Mouse (Mus musculus) liver, embryonic 15.5 days (tissue): ENCODE measurements around the gene Dnaaf3. TPM values are rescaled to one million over a fixed set of nuclear protein-coding genes. Genes with fewer than 3 reads are reported as not detected.
"Not testable (repeated sequence)": the region's sequence is repeated elsewhere in the genome, so short reads cannot be mapped to it uniquely, and the experiment has no call there.

Experiments
- ATAC-seq: fragments of 200-750 bp; cut with Nextera tagmentation; 2 replicates; pipeline ENCODE4 v1.8.0; 2017; ENCODE audit warnings: moderate number of reproducible peaks, mild to moderate bottlenecking, moderate library complexity; ENCODE audit not compliant: insufficient read depth
- H3K27ac ChIP-seq: fragments of 300-500 bp; sonication (generic); replicated peaks from 2 replicates; pipeline ENCODE4 v1.5.1; 2015; ENCODE audit warnings: mild to moderate bottlenecking, inconsistent platforms
- H3K27me3 ChIP-seq: fragments of 300-500 bp; sonication (generic); 2 replicates; pipeline ENCODE4 v1.6.1; 2015; ENCODE audit warnings: mild to moderate bottlenecking, inconsistent platforms
- H3K36me3 ChIP-seq: fragments of 300-500 bp; sonication (generic); replicated peaks from 2 replicates; pipeline ENCODE4 v1.6.1; 2015; ENCODE audit warnings: moderate library complexity, mild to moderate bottlenecking, inconsistent platforms
- H3K4me1 ChIP-seq: fragments of 300-500 bp; sonication (generic); replicated peaks from 2 replicates; pipeline ENCODE4 v1.6.1; 2015; ENCODE audit warnings: inconsistent platforms
- H3K4me2 ChIP-seq: fragments of 300-500 bp; sonication (generic); 2 replicates; pipeline ENCODE4 v1.6.1; 2015; ENCODE audit warnings: moderate library complexity, mild to moderate bottlenecking, inconsistent platforms
- H3K4me3 ChIP-seq: fragments of 300-500 bp; sonication (generic); replicated peaks from 2 replicates; pipeline ENCODE4 v1.5.1; 2015; ENCODE audit warnings: mild to moderate bottlenecking, inconsistent platforms
- H3K9ac ChIP-seq: fragments of 300-500 bp; sonication (generic); 2 replicates; pipeline ENCODE4 v1.6.1; 2015; ENCODE audit warnings: moderate library complexity, mild to moderate bottlenecking, inconsistent platforms
- H3K9me3 ChIP-seq: fragments of 300-500 bp; sonication (generic); replicated peaks from 2 replicates; pipeline ENCODE4 v1.6.1; 2016; ENCODE audit warnings: inconsistent platforms
- WGBS: fragments of 180-500 bp; shearing (Covaris S2); methylation state at CpG from one replicate; pipeline ENCODE4 v1.1.7; 2015; ENCODE audit warnings: mixed read lengths; ENCODE audit not compliant: insufficient replicate concordance; 5-methylcytosine and 5-hydroxymethylcytosine counted together
- polyA plus RNA-seq: library from polyadenylated mRNA; unstranded; fragments of >200 nt; fragmentation: Nextera tagmentation; extraction: Ambion mirVana; gene quantifications from 2 replicates; pipeline ENCODE4 v1.2.1, GENCODE M21; 2015

Dnaaf3 gene
- polyA plus RNA-seq, 1 experiment from 2014 or later = 0.26 TPM

DNA sequence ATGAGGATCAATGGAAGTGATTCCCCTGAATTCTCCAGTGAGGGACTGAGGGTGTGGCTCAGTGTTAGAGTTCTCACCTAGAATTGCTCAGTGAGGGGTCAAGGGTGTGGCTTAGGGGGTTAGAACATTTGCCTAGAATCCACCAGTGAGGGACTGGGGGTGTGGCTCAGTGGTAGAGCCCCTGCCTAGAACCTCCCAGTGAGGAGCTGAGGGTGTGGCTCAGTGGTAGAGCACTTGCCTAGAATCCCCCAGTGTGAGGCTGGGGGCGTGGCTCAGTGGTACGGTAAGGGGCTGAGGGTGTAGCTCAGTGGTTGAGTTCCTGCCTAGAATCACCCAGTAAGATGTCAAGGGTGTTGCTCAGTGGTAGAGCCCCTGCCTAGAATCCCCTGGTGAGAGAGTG lies 6.8 kb upstream of the Dnaaf3 start:
- Histone ChIP-seq H3K27ac (no peak overlapping the region), H3K27me3 (peaks cover 15% of the 10 kb centered on the region; the same call in 1 of the 2 replicates), H3K9ac (no peak overlapping the region), H3K4me1 (no peaks in the 10 kb centered on the region), H3K4me3 (no peak overlapping the region), H3K4me2 (no peak overlapping the region), H3K9me3 (no peaks in the 10 kb centered on the region), H3K36me3 (no peaks in the 10 kb centered on the region)
- no peak for ATAC-seq
- 47% methylated on average over 2 of the region's 2 CpGs for WGBS

DNA sequence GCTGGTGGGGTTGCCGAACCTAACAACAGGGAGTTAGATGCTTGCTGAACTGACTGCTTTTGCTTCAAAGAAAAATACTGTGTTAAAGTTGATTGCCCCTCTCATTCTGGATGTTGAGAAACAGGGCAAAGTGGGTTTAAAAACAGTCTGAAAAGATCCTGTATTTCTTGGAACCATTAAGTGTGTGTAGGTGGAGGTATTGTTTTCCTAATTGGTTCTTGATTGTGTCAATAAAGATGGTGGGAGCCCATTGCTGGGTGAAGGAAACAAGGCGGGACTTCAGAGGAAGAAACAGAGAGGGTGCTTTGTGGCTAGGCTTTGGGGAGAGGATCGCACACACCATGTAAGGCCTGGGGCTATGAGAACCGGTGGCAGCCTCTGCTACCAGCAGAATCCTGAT lies 4.9 kb upstream of the Dnaaf3 start:
- H3K27ac ChIP-seq = no peak overlapping the region
- H3K9ac ChIP-seq = no peak overlapping the region
- H3K36me3 ChIP-seq = no peaks in the 10 kb centered on the region
- 44% methylated on average over 4 of the region's 4 CpGs for WGBS
- H3K27me3 ChIP-seq = peaks cover 22% of the 10 kb centered on the region
- no peaks in the 10 kb centered on the region for H3K9me3 ChIP-seq
- no peak overlapping the region for H3K4me2 ChIP-seq
- no peak for ATAC-seq
- H3K4me3 ChIP-seq = no peak overlapping the region
- H3K4me1 ChIP-seq = no peaks in the 10 kb centered on the region

DNA sequence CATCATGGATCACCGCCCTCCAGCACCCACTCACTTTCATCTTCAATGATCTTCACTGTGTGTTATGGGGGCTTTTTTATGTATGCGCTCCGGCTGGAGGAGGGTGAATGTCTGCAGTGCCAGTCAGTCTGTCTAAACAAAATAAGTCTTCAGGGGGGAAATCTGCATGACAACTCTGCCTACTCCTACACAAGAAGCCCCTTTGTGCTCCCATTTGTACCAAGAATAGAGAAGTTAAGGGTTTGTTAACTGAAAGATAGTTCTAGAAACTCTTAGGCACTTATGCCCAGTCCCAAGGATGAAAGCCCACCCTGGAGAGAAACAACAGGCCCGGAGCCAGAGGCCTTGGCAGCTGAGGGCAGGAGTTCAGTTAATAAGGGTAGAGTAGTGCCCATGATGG lies 4.1 kb upstream of the Dnaaf3 start:
- no peak overlapping the region for H3K4me3 ChIP-seq
- no peak overlapping the region for H3K4me2 ChIP-seq
- H3K27ac ChIP-seq = no peak overlapping the region
- no peaks in the 10 kb centered on the region for H3K9me3 ChIP-seq
- no peaks in the 10 kb centered on the region for H3K4me1 ChIP-seq
- H3K36me3 ChIP-seq = no peaks in the 10 kb centered on the region
- H3K27me3 ChIP-seq = peaks cover 29% of the 10 kb centered on the region
- no peak for ATAC-seq
- 68% methylated on average over 4 of the region's 4 CpGs for WGBS
- no peak overlapping the region for H3K9ac ChIP-seq

GRCm38 (mm10) chr7:4530166-4530565 lies 2.1 kb downstream of the Dnaaf3 start:
- not testable (repeated sequence) for H3K27ac ChIP-seq, H3K9me3 ChIP-seq, H3K36me3 ChIP-seq, H3K4me2 ChIP-seq, H3K9ac ChIP-seq, H3K4me3 ChIP-seq, ATAC-seq
- Histone ChIP-seq H3K4me1 (peaks cover 16% of the 10 kb centered on the region), H3K27me3 (peaks cover 39% of the 10 kb centered on the region)
- 51% methylated on average over 8 of the region's 8 CpGs for WGBS

GRCm38 (mm10) chr7:4527302-4527689 lies 5.0 kb downstream of the Dnaaf3 start:
- 61% methylated on average over 18 of the region's 18 CpGs for WGBS
- no peak overlapping the region for H3K9ac ChIP-seq
- ATAC-seq = 0 out of 2 replicates have a peak, but pooled peaks have one; percentile 2
- no peak overlapping the region for H3K27ac ChIP-seq
- peaks cover 28% of the 10 kb centered on the region for H3K27me3 ChIP-seq
- no peak overlapping the region for H3K4me3 ChIP-seq
- peaks cover 16% of the 10 kb centered on the region for H3K4me1 ChIP-seq
- no peaks in the 10 kb centered on the region for H3K9me3 ChIP-seq
- H3K36me3 ChIP-seq = no peaks in the 10 kb centered on the region
- peak overlapping the region; percentile 63 for H3K4me2 ChIP-seq

DNA sequence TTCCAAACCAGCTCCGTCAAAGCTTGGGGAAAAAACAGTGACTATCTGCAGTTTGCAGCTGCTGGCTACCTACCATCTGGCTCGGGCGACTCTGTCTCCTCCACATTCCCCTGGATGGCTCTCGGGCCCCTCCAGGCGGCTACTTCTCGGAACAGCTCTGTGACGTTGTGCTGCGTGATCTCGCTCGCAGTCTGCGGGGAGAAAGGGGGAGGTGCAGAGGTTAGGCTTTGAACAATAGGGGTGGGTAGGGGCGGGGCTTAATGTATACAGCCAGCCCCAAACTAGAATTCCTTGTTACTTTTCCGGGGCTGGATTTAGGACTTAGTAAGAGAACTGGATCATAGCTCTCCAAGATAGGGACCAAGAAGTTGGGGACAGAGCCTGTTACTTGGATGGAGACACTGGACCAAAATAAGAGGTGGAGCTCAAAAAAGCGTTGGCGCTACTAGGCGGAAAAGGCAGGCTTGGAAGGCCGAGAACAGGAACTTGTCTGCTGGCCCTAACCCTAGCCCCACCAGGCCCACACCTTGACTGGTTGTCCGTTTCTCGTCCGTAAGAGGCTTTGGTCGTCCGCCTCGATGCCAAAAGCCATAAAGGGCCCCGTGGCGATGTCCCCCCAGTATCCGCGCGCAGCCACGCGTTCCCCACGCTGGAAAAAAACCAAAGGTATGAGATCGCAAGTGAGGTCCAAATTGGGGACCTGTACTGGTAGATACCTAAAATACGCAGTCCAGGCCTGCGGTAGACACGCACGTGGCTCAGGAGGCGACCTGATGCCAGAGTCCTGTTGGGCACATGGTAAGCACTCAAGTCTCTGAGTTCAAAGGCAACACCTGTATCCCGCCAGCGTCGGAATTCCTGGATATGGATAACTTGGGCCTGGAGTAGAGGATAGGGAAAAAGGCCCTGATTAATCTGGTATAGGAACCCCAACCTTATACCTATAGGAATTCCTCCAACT lies 5.6 kb downstream of the Dnaaf3 start:
- H3K36me3 ChIP-seq = no peaks in the 10 kb centered on the region
- H3K9me3 ChIP-seq = no peaks in the 10 kb centered on the region
- peaks cover 25% of the 10 kb centered on the region for H3K27me3 ChIP-seq
- peaks cover 18% of the 10 kb centered on the region for H3K4me1 ChIP-seq
- H3K4me3 ChIP-seq = peak overlapping the region; percentile 36
- H3K9ac ChIP-seq = peak overlapping the region; percentile 27; the same call in 1 of the 2 replicates
- no peak overlapping the region for H3K27ac ChIP-seq
- peak overlapping the region; percentile 63 for H3K4me2 ChIP-seq
- peak; percentile 83 for ATAC-seq
- 20% methylated on average over 40 of the region's 40 CpGs for WGBS

DNA sequence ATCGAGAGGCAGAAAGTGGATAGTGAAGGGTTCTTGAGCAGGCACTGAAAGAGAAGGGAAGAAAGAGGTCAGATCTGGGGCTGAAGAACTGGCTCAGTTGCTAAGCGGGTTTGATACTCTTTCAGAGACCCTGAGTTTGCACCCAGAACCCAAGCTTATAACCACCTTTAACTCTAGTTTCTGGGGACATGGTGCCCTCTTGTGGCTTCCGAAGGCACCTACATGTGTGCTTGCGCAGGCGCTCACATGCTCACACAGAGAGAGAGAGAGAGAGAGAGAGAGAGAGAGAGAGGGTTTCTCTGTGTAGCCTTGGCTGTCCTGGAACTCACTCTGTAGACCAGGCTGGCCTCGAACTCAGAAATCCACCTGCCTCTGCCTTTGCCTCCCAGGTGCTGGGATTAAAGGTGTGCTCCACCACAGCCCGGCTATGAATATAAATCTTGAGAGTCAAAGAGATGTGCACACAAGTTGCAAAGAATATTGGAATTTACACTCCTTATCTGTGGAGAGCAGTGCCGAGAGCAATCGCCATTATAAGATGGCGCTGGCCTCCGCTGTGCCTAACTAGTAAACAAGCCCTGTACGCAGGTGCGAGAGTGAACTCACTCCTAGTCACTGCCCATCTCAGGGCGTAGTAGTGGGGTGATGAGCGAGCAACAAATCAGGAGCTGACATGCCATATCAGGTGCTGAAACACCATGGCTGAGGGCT lies 7.9 kb downstream of the Dnaaf3 start, which contains the start of gene Tnni3:
Gene Tnni3, minus strand, starts transcription at position 18 of the 711 bp plus-strand sequence.
- not testable (repeated sequence) for H3K9me3 ChIP-seq, H3K4me2 ChIP-seq, H3K27ac ChIP-seq, H3K36me3 ChIP-seq, H3K9ac ChIP-seq, ATAC-seq, H3K4me3 ChIP-seq
- Histone ChIP-seq H3K4me1 (peaks cover 29% of the 10 kb centered on the region), H3K27me3 (peaks cover 31% of the 10 kb centered on the region)
- WGBS = 49% methylated on average over 15 of the region's 15 CpGs

GRCm38 (mm10) chr7:4523205-4524130 lies 8.8 kb downstream of the Dnaaf3 start:
- no peak for ATAC-seq
- Histone ChIP-seq H3K27me3 (peaks cover 31% of the 10 kb centered on the region), H3K9ac (no peak overlapping the region), H3K36me3 (no peaks in the 10 kb centered on the region), H3K9me3 (no peaks in the 10 kb centered on the region), H3K4me3 (no peak overlapping the region), H3K4me1 (peaks cover 29% of the 10 kb centered on the region), H3K4me2 (no peak overlapping the region), H3K27ac (no peak overlapping the region)
- WGBS = 73% methylated on average over 33 of the region's 33 CpGs

GRCm38 (mm10) chr7:4522292-4522691 lies 10.0 kb downstream of the Dnaaf3 start:
- H3K27me3 ChIP-seq = peaks cover 26% of the 10 kb centered on the region
- no peak overlapping the region for H3K4me3 ChIP-seq
- H3K4me1 ChIP-seq = peaks cover 32% of the 10 kb centered on the region
- no peaks in the 10 kb centered on the region for H3K9me3 ChIP-seq
- no peak overlapping the region for H3K27ac ChIP-seq
- no peak overlapping the region for H3K9ac ChIP-seq
- 44% methylated on average over 6 of the region's 6 CpGs for WGBS
- H3K4me2 ChIP-seq = no peak overlapping the region
- no peak for ATAC-seq
- H3K36me3 ChIP-seq = no peaks in the 10 kb centered on the region

DNA sequence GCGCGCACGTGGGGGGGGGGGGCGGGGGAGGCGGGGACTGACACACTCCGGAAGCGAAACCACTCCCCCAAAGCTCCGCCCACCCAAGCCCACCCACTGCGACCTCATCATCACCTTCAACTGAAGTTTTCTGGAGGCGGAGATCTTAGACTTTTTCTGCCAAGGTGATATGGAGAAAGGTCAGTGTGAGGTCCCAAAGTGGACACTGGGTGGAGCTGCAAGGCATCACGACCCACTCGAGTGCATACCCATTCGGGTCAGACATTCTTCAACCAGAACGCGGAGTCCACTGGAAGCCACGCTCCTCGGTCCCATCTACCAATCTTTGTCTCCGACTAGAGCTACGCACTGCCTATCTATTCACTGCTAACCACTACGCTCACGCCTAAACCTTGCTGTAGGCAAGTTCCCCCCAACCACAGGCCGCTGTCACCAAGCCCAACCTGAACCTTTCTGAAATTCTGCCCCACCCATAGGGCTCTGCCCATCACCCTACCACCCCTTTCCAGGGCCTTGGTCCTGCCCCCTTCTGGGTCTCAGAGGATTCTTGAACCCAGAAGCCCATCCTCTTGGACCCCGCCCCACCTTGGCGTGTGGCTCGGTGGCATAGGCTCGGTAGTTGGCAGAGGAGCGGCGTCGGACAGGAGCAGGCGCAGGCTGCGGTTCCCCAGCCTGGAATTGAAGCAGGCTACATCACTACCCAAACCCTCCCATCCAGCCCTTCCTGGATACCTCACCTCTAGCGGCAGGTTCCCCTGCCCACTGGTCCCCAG lies 10.8 kb downstream of the Dnaaf3 start:
- H3K27ac ChIP-seq = no peak overlapping the region
- no peaks in the 10 kb centered on the region for H3K36me3 ChIP-seq
- peaks cover 23% of the 10 kb centered on the region for H3K27me3 ChIP-seq
- no peak for ATAC-seq
- no peaks in the 10 kb centered on the region for H3K9me3 ChIP-seq
- no peak overlapping the region for H3K4me3 ChIP-seq
- H3K4me1 ChIP-seq = peaks cover 24% of the 10 kb centered on the region
- 25% methylated on average over 32 of the region's 32 CpGs for WGBS
- peak overlapping the region; percentile 23 for H3K4me2 ChIP-seq
- H3K9ac ChIP-seq = no peak overlapping the region
